20 mouse cellular contexts compared by ENCODE assay signal in the genomic region with DNA sequence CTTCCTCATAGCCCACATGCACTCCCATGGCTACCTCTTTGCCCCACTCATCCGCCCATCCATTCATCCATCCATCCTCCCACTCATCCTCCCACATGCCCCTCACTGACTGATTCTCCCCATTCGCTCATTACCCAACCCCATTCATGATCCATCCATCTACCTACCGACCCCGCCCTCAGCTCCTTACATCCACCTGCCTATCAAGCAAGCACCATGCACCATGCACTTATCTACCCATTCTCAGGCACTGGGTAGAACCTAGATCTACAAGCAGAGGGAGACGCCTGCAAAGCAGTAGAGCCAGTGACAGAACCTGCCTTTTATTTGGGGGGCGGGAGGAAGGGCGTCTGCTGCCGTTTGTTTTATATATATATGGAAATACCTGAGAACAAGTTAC. TPM values are rescaled to one million over a fixed set of nuclear protein-coding genes. Genes with fewer than 3 reads are reported as not detected.
A peak's percentile ranks its signal among the peaks of the same experiment; 100 is the strongest.
DNase-seq lines count a peak whose midpoint lies in the region; ATAC-seq and TF ChIP-seq lines count a peak whose summit lies in the region.
"Had no signal": no experiment of that assay in that cellular context is flagged by ENCODE, and none has a peak within 500 bp of the region (broad histone marks: within the 10 kb centered on the region; RNA-seq: fewer than 3 reads in every experiment).

No protein-coding gene starts in this region.

- ATAC-seq in liver, embryonic 11.5 days (replicated peaks; ENCODE audit: low FRiP score) = peak; percentile 76
- peak; percentile 36 for ATAC-seq in megakaryocyte progenitor cell, adult 5-6 weeks (replicated peaks; ENCODE audit: poor library complexity)
- ATAC-seq in midbrain, embryonic 11.5 days (ENCODE audit: low FRiP score) = no peak
- ATAC-seq: forebrain, embryonic 13.5 days; intestine, embryonic 15.5 days; lung, postnatal 0 days had no signal

- no peak overlapping the region for H3K9ac ChIP-seq in liver, embryonic 11.5 days (ENCODE audit: low read depth, low read length)
- H3K9ac ChIP-seq in midbrain, embryonic 11.5 days (ENCODE audit: low read length) = no peak overlapping the region
- H3K9ac ChIP-seq: embryonic facial prominence, embryonic 15.5 days; forebrain, embryonic 13.5 days; hindbrain, embryonic 15.5 days; intestine, embryonic 15.5 days; stomach, embryonic 15.5 days had no signal

- no peaks in the 10 kb centered on the region for H3K9me3 ChIP-seq in liver, embryonic 11.5 days (ENCODE audit: control insufficient read depth, low read length)
- H3K9me3 ChIP-seq in midbrain, embryonic 11.5 days (ENCODE audit: control insufficient read depth, low read length) = no peaks in the 10 kb centered on the region
- H3K9me3 ChIP-seq: embryonic facial prominence, embryonic 15.5 days; forebrain, embryonic 13.5 days; heart, embryonic 13.5 days; hindbrain, embryonic 15.5 days; intestine, embryonic 15.5 days; stomach, embryonic 15.5 days had no signal

- WGBS in bone marrow, adult 2 months = 68% methylated on average over 8 of the region's 8 CpGs
- 74% methylated on average over 8 of the region's 8 CpGs for WGBS in liver, embryonic 11.5 days
- 94% methylated on average over 8 of the region's 8 CpGs for WGBS in midbrain, embryonic 11.5 days

- no peak overlapping the region for H3K4me2 ChIP-seq in liver, embryonic 11.5 days
- H3K4me2 ChIP-seq in midbrain, embryonic 11.5 days = no peak overlapping the region
- H3K4me2 ChIP-seq: embryonic facial prominence, embryonic 15.5 days; forebrain, embryonic 13.5 days; heart, embryonic 13.5 days; hindbrain, embryonic 15.5 days; intestine, embryonic 15.5 days; stomach, embryonic 15.5 days had no signal

- no peak for TF ChIP-seq POLR2A in bone marrow, adult 2 months (IDR thresholded peaks at IDR 0.05; ENCODE audit: borderline replicate concordance, control insufficient read depth, low read depth, low read length)

- H3K27ac ChIP-seq in bone marrow, adult 2 months (ENCODE audit: control insufficient read depth, insufficient read depth, low read depth, low read length, poor library complexity) = peak overlapping the region; percentile 95
- H3K27ac ChIP-seq in liver, embryonic 11.5 days (ENCODE audit: low read depth, low read length) = no peak overlapping the region
- no peak overlapping the region for H3K27ac ChIP-seq in midbrain, embryonic 11.5 days (ENCODE audit: low read depth, low read length)
- H3K27ac ChIP-seq: embryonic facial prominence, embryonic 15.5 days; forebrain, embryonic 13.5 days; hindbrain, embryonic 15.5 days; intestine, embryonic 15.5 days; stomach, embryonic 15.5 days had no signal

- H3K4me3 ChIP-seq in bone marrow, adult 2 months (replicated peaks; ENCODE audit: control insufficient read depth, low read depth, low read length) = no peak overlapping the region
- no peak overlapping the region for H3K4me3 ChIP-seq in liver, embryonic 11.5 days (ENCODE audit: low read depth, low read length)
- no peak overlapping the region for H3K4me3 ChIP-seq in midbrain, embryonic 11.5 days (ENCODE audit: low read depth, low read length)
- H3K4me3 ChIP-seq: embryonic facial prominence, embryonic 15.5 days; forebrain, embryonic 13.5 days; heart, embryonic 13.5 days; hindbrain, embryonic 15.5 days; intestine, embryonic 15.5 days; stomach, embryonic 15.5 days had no signal

- peak; percentile 71 for DNase-seq in c-Kit-positive CD71-positive TER-119-negative erythroid progenitor cells, embryonic 14.5 days (ENCODE audit: low read depth)
- DNase-seq in liver, embryonic 11.5 days (ENCODE audit: low spot score) = no peak
- no peak for DNase-seq in left cerebral cortex, adult 9 months (ENCODE audit: low spot score in 2 of 2)
- DNase-seq in cerebellum, postnatal 14 days = no peak
- no peak for DNase-seq in midbrain, embryonic 11.5 days (ENCODE audit: low spot score, missing footprints)
- DNase-seq: adrenal gland, adult 8-10 months; cerebellum, adult 11-12 months; cerebellum, postnatal 25 days; kidney, postnatal 36 days; retina, postnatal 1 day; thymus, adult 2 months had no signal

- no peak for TF ChIP-seq CTCF in bone marrow, adult 2 months (IDR thresholded peaks at IDR 0.05; ENCODE audit: control insufficient read depth, insufficient read depth, low read length)

- H3K27me3 ChIP-seq in liver, embryonic 11.5 days (replicated peaks; ENCODE audit: control insufficient read depth, insufficient read depth, low read length) = no peaks in the 10 kb centered on the region
- no peaks in the 10 kb centered on the region for H3K27me3 ChIP-seq in midbrain, embryonic 11.5 days (ENCODE audit: control insufficient read depth, insufficient read depth, low read length)
- H3K27me3 ChIP-seq: embryonic facial prominence, embryonic 15.5 days; forebrain, embryonic 13.5 days; heart, embryonic 13.5 days; hindbrain, embryonic 15.5 days; intestine, embryonic 15.5 days; stomach, embryonic 15.5 days had no signal

- peaks cover 3% of the 10 kb centered on the region; the same call in 1 of the 2 replicates for H3K36me3 ChIP-seq in liver, embryonic 11.5 days (ENCODE audit: control insufficient read depth, insufficient read depth, low read length)
- no peaks in the 10 kb centered on the region for H3K36me3 ChIP-seq in midbrain, embryonic 11.5 days (ENCODE audit: control insufficient read depth, insufficient read depth, low read length)
- H3K36me3 ChIP-seq: hindbrain, embryonic 15.5 days; intestine, embryonic 15.5 days; stomach, embryonic 15.5 days had no signal

- H3K4me1 ChIP-seq in bone marrow, adult 2 months (ENCODE audit: control insufficient read depth, insufficient read depth, low read length) = peaks cover 18% of the 10 kb centered on the region
- peaks cover 63% of the 10 kb centered on the region for H3K4me1 ChIP-seq in liver, embryonic 11.5 days (replicated peaks; ENCODE audit: control insufficient read depth, insufficient read depth, low read length)
- H3K4me1 ChIP-seq in midbrain, embryonic 11.5 days (ENCODE audit: control insufficient read depth, insufficient read depth, low read length) = no peaks in the 10 kb centered on the region; the same call in 1 of the 2 replicates
- H3K4me1 ChIP-seq: hindbrain, embryonic 15.5 days had no signal

RNA-seq across cellular contexts. Expression of a gene that starts 42.1 kb away (rescaled TPM):
- 22.2 and 31.0 TPM in 2 replicates for polyA plus RNA-seq in bone marrow, adult 2 months (2011; ENCODE audit: insufficient read depth, insufficient read length, low replicate concordance, missing spikeins)
- polyA plus RNA-seq in liver, embryonic 11.5 days (2014; fragmentation: Nextera tagmentation; extraction: Ambion mirVana) = 8.3 and 10.4 TPM in 2 replicates
- total RNA-seq in megakaryocyte progenitor cell, adult 5-6 weeks (2015) = 13.8 and 15.6 TPM in 2 replicates
- total RNA-seq in megakaryocyte progenitor cell, adult 5-6 weeks (2017) = 7.2 and 10.2 TPM in 2 replicates
- 2.7 TPM in 2 replicates for polyA plus RNA-seq in midbrain, embryonic 11.5 days (2014; fragmentation: Nextera tagmentation; extraction: Ambion mirVana)

RNA-seq across cellular contexts. Expression of a gene that starts 59.6 kb away (rescaled TPM):
- polyA plus RNA-seq in bone marrow, adult 2 months (2011; ENCODE audit: insufficient read depth, insufficient read length, low replicate concordance, missing spikeins) = 143 and 311 TPM in 2 replicates
- 15.2 and 16.4 TPM in 2 replicates for polyA plus RNA-seq in liver, embryonic 11.5 days (2014; fragmentation: Nextera tagmentation; extraction: Ambion mirVana)
- 117 and 126 TPM in 2 replicates for total RNA-seq in megakaryocyte progenitor cell, adult 5-6 weeks (2015)
- total RNA-seq in megakaryocyte progenitor cell, adult 5-6 weeks (2017) = 97.6 and 158 TPM in 2 replicates
- polyA plus RNA-seq in midbrain, embryonic 11.5 days (2014; fragmentation: Nextera tagmentation; extraction: Ambion mirVana) = 7.3 and 7.6 TPM in 2 replicates
